Mouse (Mus musculus) hindbrain, embryonic 10.5 days (tissue): ENCODE measurements at regions not wholly inside any gene's neighbourhood (a gene's known extent, or its start where the extent isn't known, plus 50 kb on each side); places are given as distances from the start of the nearest gene placed in this dataset.
A peak's percentile ranks its signal among the peaks of the same experiment; 100 is the strongest.

Source experiments
- DNase-seq: peaks from one replicate; pipeline ENCODE4 v3.0.0-alpha.2; 2017; ENCODE audit warnings: low spot score
- H3K27ac ChIP-seq: fragments of 300-500 bp; sonication (generic); 2 replicates; pipeline ENCODE4 v1.5.1; 2016; ENCODE audit warnings: mild to moderate bottlenecking, moderate library complexity
- H3K27me3 ChIP-seq: fragments of 300-500 bp; sonication (generic); 2 replicates; pipeline ENCODE4 v1.6.1; 2016; ENCODE audit warnings: mild to moderate bottlenecking; ENCODE audit not compliant: poor library complexity, insufficient read depth, severe bottlenecking
- H3K36me3 ChIP-seq: fragments of 300-500 bp; sonication (generic); 2 replicates; pipeline ENCODE4 v1.6.1; 2016; ENCODE audit warnings: mild to moderate bottlenecking, moderate library complexity
- H3K4me1 ChIP-seq: fragments of 300-500 bp; sonication (generic); replicated peaks from 2 replicates; pipeline ENCODE4 v1.6.1; 2016; ENCODE audit warnings: mild to moderate bottlenecking
- H3K4me3 ChIP-seq: fragments of 300-500 bp; sonication (generic); 2 replicates; pipeline ENCODE4 v1.5.1; 2016; ENCODE audit warnings: mild to moderate bottlenecking, moderate library complexity
- H3K9me3 ChIP-seq: fragments of 300-500 bp; sonication (generic); 2 replicates; pipeline ENCODE4 v1.6.1; 2016; ENCODE audit warnings: mild to moderate bottlenecking, moderate library complexity
- WGBS: fragments of 180-500 bp; shearing (Covaris S2); methylation state at CpG from one replicate; pipeline ENCODE4 v1.1.7; 2016; 5-methylcytosine and 5-hydroxymethylcytosine counted together

GRCm38 (mm10) chrX:129158794-129159411 is 590.6 kb upstream of the Diaph2 start:
- Histone ChIP-seq H3K27me3 (no peaks in the 10 kb centered on the region), H3K9me3 (no peaks in the 10 kb centered on the region), H3K27ac (peak overlapping the region; percentile 16; the same call in 1 of the 2 replicates), H3K36me3 (no peaks in the 10 kb centered on the region), H3K4me3 (no peak overlapping the region), H3K4me1 (no peaks in the 10 kb centered on the region)
- 59% methylated on average over 2 of the region's 2 CpGs for WGBS
- peak; percentile 5 for DNase-seq
